Mouse (Mus musculus): ENCODE results near the gene Emc10.

DNA sequence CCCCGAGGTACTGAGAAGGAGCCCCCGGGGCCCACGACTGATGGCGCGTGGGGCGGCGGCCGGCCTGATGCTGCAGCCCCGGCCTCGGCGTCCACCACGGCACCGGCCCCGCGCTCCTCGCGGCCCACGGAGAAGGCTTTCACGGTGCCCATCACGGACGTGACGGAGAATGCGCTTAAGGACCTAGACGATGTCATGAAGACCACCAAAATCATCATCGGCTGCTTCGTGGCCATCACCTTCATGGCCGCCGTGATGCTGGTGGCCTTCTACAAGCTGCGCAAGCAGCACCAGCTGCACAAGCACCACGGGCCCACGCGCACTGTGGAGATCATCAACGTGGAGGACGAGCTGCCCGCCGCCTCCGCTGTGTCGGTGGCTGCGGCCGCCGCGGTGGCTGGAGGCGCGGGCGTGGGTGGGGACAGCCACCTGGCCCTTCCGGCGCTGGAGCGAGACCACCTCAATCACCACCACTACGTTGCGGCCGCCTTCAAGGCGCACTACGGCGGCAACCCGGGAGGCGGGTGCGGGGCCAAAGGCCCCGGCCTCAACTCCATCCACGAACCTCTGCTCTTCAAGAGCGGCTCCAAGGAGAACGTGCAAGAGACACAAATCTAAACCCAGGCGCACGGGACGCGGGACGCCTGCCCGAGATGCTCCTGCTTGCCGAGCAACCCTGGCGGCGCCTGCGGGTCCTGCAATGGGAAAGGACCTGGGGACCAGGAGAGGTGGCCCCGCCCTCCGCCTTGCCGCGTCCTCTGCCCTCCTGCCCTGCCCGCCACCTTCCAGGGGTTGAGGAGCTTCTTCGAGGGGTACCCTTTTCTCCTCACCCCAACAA is 33.9 kb downstream of the Emc10 start:
- TF ChIP-seq CTCF (IDR thresholded peaks at IDR 0.05; ENCODE audit: low read depth, low read length) (peak; percentile 18), EP300 (IDR thresholded peaks at IDR 0.05; ENCODE audit: insufficient read depth, low read depth, low read length) (no peak)
